Mouse (Mus musculus): Measurements from ENCODE around the gene Wdr91. TPM values are rescaled to one million over a fixed set of nuclear protein-coding genes. Genes with fewer than 3 reads are reported as not detected.

Gene Wdr91
- total RNA-seq (2012; rRNA removed), result 20.4 and 22.6 TPM in 2 replicates

DNA sequence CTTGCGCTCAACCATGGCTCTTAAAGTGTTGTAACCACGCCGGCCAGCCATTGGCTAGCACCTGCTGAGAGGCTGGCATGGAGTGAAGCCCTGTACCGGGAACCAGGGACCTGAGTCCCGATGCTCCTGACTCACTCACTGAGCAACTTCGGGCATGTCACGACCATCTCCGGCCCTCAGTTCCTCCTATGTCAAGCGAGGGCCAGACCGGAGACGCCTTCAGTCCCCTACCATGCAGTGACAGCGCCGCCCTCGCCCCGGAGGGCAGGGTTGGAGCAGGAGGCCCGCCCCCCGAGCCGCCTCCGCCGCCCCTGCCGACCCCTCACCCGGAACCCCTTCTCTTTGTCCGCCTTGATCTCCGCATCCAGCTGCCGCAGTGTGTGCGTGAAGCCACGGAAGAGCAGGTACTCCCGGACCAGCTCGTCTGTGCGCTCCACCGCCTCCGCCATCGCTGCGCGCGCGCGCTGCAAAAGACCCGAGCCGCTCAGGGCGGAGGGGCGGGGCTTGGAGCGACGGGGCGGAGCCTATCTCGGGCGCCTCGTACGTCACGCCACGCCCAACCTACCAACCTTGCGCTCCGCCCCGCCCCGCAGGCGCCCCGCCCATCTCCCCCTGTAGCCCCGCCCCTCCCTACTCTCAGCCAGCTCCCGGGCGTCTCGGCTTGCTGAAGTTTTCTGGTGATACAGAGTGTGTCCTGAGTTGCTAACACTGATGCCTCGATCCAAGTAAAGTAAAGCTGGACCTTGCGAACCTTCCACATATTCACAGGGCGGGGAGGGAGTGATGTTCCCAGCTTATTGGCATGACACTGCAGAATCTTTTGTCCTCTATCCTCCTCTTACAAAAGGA lies at the start of gene Wdr91:
Wdr91 (minus strand) TSS at position 506 of the 849 bp plus-strand sequence.
- Histone ChIP-seq H3K4me1 (ENCODE audit: control insufficient read depth in 2 of 2, insufficient read depth in 2 of 2, low read length in 2 of 2, poor library complexity in 1 of 2) (peaks cover 1 to 3% of the 10 kb centered on the region in 2 experiments; a peak in 2 of 4 replicates), H3K9ac (ENCODE audit: insufficient read depth, low read depth, low read length, poor library complexity, severe bottlenecking) (peak within 1 kb of the TSS; percentile 85), H3K36me3 (ENCODE audit: control insufficient read depth, insufficient read depth, low read length, poor library complexity, severe bottlenecking) (peaks cover 5% of the 10 kb centered on the region; the same call in 1 of the 2 replicates), H3K9me3 (ENCODE audit: control insufficient read depth, insufficient read depth, low read depth, low read length) (no peaks in the 10 kb centered on the region), H3K4me3 (ENCODE audit: insufficient read depth in 1 of 2, low read depth in 1 of 2, low read length in 2 of 2, poor library complexity in 1 of 2, severe bottlenecking in 1 of 2) (peak within 1 kb of the TSS; percentile 97 to 100), H3K27ac (ENCODE audit: insufficient read depth, low read depth, low read length, poor library complexity, severe bottlenecking) (no peak within 1 kb of the TSS; the same call in 1 of the 2 replicates)
- in situ Hi-C loops (cut with MboI; ENCODE audit: low sequenced_read_pairs in 2 of 2, unreplicated experiment in 2 of 2), result no loop called here
- DNase-seq (ENCODE audit: low read depth, low spot score), result peak; percentile 75
- TF ChIP-seq HCFC1 (IDR thresholded peaks at IDR 0.05; ENCODE audit: borderline replicate concordance, insufficient read depth, low read length), result no peak; the same call in 1 of the 2 replicates
- TF ChIP-seq MAFK (IDR thresholded peaks at IDR 0.05; ENCODE audit: insufficient read depth, low read depth, low read length), result peak; percentile 57
- TF ChIP-seq CHD2 (IDR thresholded peaks at IDR 0.05; ENCODE audit: low read depth, low read length), result no peak

DNA sequence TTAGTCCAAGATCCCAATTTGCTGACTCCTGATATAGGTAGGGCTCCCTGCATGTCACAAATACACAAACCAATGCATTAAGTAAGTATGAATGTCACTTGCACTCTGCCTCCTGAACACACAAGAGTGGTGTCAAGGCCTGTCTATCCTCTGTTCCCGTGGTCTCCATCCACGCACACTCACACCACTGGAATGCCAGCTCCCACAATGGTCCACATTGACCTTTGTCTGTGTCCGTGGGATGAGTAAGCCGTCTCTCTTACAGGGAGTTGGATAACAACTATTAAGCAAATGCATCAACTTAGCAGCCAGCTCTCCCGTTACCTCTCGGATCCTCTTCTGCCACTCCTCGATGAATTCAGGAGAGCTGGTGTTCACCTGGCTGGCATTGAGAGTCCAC lies 48.5 kb upstream of the Wdr91 start:
- no peak for DNase-seq (ENCODE audit: low read depth, low spot score)
- TF ChIP-seq MAFK (IDR thresholded peaks at IDR 0.05; ENCODE audit: insufficient read depth, low read depth, low read length), result no peak
- in situ Hi-C loops (cut with MboI; ENCODE audit: low sequenced_read_pairs in 2 of 2, unreplicated experiment in 2 of 2), result no loop called here
- Histone ChIP-seq H3K4me1 (ENCODE audit: control insufficient read depth in 2 of 2, insufficient read depth in 2 of 2, low read length in 2 of 2, poor library complexity in 1 of 2) (no peaks in the 10 kb centered on the region; a peak in 1 of 4 replicates), H3K27ac (ENCODE audit: insufficient read depth, low read depth, low read length, poor library complexity, severe bottlenecking) (no peak overlapping the region), H3K9ac (ENCODE audit: insufficient read depth, low read depth, low read length, poor library complexity, severe bottlenecking) (no peak overlapping the region), H3K36me3 (ENCODE audit: control insufficient read depth, insufficient read depth, low read length, poor library complexity, severe bottlenecking) (no peaks in the 10 kb centered on the region), H3K4me3 (ENCODE audit: insufficient read depth in 1 of 2, low read depth in 1 of 2, low read length in 2 of 2, poor library complexity in 1 of 2, severe bottlenecking in 1 of 2) (no peak overlapping the region), H3K9me3 (ENCODE audit: control insufficient read depth, insufficient read depth, low read depth, low read length) (no peaks in the 10 kb centered on the region)

DNA sequence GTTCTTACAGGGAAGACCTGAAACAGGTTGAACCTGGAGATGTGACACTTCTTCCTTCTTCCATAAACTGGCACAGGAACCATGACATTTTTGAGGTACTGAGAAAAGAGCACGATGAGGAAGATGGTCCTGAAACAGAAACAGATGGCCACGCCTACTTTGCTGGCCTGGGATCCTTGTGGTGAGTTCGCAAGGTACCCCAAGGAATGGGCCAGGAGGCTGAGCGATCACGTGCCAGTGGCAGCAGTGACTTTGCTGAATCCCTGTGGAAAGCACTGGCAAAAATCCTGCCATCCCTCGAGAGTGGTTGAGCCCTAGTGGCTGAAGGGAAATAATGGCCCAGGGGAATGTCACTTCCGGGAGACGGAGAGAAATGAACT lies 45.2 kb upstream of the Wdr91 start:
- peak overlapping the region in 1 of 2 experiments; percentile 20; a peak in 1 of 4 replicates for H3K4me3 ChIP-seq (ENCODE audit: insufficient read depth in 1 of 2, low read depth in 1 of 2, low read length in 2 of 2, poor library complexity in 1 of 2, severe bottlenecking in 1 of 2)
- H3K9me3 ChIP-seq (ENCODE audit: control insufficient read depth, insufficient read depth, low read depth, low read length), result no peaks in the 10 kb centered on the region
- H3K4me1 ChIP-seq (ENCODE audit: control insufficient read depth in 2 of 2, insufficient read depth in 2 of 2, low read length in 2 of 2, poor library complexity in 1 of 2), result no peaks in the 10 kb centered on the region; a peak in 1 of 4 replicates
- H3K36me3 ChIP-seq (ENCODE audit: control insufficient read depth, insufficient read depth, low read length, poor library complexity, severe bottlenecking), result no peaks in the 10 kb centered on the region
- no peak overlapping the region for H3K9ac ChIP-seq (ENCODE audit: insufficient read depth, low read depth, low read length, poor library complexity, severe bottlenecking)
- TF ChIP-seq CHD2 (IDR thresholded peaks at IDR 0.05; ENCODE audit: low read depth, low read length) (no peak), MAFK (IDR thresholded peaks at IDR 0.05; ENCODE audit: insufficient read depth, low read depth, low read length) (no peak), ZNF384 (IDR thresholded peaks at IDR 0.05; ENCODE audit: low read depth, low read length) (no peak), ZC3H11A (IDR thresholded peaks at IDR 0.05; ENCODE audit: borderline replicate concordance, low read depth, low read length) (no peak), HCFC1 (IDR thresholded peaks at IDR 0.05; ENCODE audit: borderline replicate concordance, insufficient read depth, low read length) (no peak)
- DNase-seq (ENCODE audit: low read depth, low spot score), result no peak
- in situ Hi-C loops (cut with MboI; ENCODE audit: low sequenced_read_pairs in 2 of 2, unreplicated experiment in 2 of 2), result no loop called here
- H3K27ac ChIP-seq (ENCODE audit: insufficient read depth, low read depth, low read length, poor library complexity, severe bottlenecking), result no peak overlapping the region

DNA sequence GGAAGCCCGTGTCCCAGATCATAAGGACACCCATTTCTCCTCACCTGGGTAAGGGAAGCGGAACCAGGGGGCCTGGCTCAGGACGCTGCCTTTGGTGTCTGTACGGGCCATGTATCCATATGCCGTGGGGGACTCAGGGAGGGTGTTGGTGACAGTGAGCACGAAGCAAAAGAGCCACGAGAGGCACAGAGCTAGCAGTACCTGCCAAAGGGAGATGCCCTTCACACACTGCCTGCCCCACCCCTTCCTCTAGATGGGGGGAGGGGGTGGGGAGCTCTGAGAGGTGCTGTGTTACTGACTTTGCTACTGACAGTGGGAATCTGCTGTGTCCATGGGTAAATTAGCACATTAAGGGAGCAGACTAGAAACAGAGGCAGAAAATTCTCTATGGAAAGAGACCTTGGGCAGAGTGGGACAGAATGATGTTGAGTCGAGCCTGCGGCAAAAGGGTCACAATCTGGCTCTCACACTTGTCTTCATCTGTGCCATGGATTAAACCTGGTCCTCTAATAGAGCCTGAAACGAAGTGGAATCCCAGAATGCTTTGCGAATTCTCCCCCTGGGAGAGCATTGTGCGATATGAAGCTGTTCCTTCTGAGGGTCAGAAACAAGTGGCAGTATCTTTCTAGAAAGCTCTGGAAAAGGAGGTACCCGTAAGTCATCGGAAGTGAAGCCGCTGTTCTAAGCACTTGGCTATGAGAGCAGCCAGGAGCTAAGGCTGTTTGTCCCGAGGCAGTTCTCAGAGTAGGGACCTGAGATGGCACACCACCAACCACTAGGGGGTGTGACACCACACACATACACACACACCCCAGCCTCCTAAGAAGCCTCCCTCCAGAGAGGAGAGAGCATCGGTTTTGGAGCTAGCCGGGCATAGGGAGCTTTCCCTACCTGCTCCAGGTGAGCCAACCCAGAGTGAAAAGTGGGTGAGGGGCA lies 44.5 kb upstream of the Wdr91 start:
- H3K27ac ChIP-seq (ENCODE audit: insufficient read depth, low read depth, low read length, poor library complexity, severe bottlenecking), result no peak overlapping the region
- no peaks in the 10 kb centered on the region for H3K36me3 ChIP-seq (ENCODE audit: control insufficient read depth, insufficient read depth, low read length, poor library complexity, severe bottlenecking)
- H3K9me3 ChIP-seq (ENCODE audit: control insufficient read depth, insufficient read depth, low read depth, low read length), result no peaks in the 10 kb centered on the region
- in situ Hi-C loops (cut with MboI; ENCODE audit: low sequenced_read_pairs in 2 of 2, unreplicated experiment in 2 of 2), result no loop called here
- no peak; the same call in 1 of the 2 replicates for TF ChIP-seq ZC3H11A (IDR thresholded peaks at IDR 0.05; ENCODE audit: borderline replicate concordance, low read depth, low read length)
- H3K4me3 ChIP-seq (ENCODE audit: insufficient read depth in 1 of 2, low read depth in 1 of 2, low read length in 2 of 2, poor library complexity in 1 of 2, severe bottlenecking in 1 of 2), result peak overlapping the region in 1 of 2 experiments; percentile 41; a peak in 2 of 4 replicates
- no peaks in the 10 kb centered on the region; a peak in 1 of 4 replicates for H3K4me1 ChIP-seq (ENCODE audit: control insufficient read depth in 2 of 2, insufficient read depth in 2 of 2, low read length in 2 of 2, poor library complexity in 1 of 2)
- DNase-seq (ENCODE audit: low read depth, low spot score), result peak; percentile 66
- no peak overlapping the region for H3K9ac ChIP-seq (ENCODE audit: insufficient read depth, low read depth, low read length, poor library complexity, severe bottlenecking)
